Mouse (Mus musculus) c-Kit-negative CD71-positive TER-119-positive erythroid progenitor cells, embryonic 14.5 days (primary cell): ENCODE data around the gene Eif5a.
"Not testable (repeated sequence)": the region's sequence is repeated elsewhere in the genome, so short reads cannot be mapped to it uniquely, and the experiment has no call there.

Experiments used
- DNase-seq: peaks from one replicate; pipeline ENCODE4 v3.0.0-alpha.2; 2013; ENCODE audit warnings: low read depth, low spot score

Eif5a gene

GRCm38 (mm10) chr11:69945997-69946891 lies 24.5 kb upstream of the Eif5a start:
- DNase-seq: peak; percentile 79

DNA sequence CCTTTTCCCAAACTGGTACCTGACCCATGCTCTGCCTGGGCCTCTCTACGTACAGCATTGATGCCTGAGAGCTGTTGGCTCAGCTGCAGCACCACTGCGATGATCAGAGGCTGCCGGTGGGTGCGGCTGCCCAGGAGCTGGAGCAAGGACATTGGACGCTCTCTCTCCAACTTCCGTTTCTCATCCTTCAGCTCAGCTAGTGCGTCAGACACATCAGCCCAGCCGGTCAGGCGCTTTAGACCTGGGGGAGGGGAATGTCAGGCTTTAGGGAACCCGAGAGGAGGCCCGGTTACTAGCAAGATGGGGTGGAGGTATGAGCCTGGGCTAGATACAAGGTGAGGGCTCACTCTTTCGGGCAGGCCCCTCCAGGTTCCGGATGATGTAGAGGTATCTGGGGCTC lies 23.5 kb upstream of the Eif5a start:
- no peak for DNase-seq

DNA sequence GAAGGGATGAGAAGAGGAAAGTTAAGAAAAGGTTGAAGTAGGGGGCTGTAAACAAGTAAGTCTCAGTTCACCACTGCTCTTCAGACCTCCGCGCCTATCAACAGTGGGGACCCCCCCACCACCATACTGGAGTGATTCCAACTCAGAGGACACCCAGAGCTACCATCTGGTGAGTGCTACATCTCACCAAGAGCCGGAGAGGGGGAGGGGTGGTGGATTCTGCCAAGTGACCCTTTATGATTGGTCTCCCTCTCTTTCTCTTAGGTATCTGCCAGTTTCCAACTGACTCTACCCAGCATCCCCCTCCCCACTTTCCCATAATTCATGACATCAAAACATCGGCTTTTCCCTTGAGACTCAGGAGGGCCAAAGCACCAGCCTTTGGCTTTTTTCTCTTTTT lies 19.2 kb upstream of the Eif5a start:
- DNase-seq: no peak

DNA sequence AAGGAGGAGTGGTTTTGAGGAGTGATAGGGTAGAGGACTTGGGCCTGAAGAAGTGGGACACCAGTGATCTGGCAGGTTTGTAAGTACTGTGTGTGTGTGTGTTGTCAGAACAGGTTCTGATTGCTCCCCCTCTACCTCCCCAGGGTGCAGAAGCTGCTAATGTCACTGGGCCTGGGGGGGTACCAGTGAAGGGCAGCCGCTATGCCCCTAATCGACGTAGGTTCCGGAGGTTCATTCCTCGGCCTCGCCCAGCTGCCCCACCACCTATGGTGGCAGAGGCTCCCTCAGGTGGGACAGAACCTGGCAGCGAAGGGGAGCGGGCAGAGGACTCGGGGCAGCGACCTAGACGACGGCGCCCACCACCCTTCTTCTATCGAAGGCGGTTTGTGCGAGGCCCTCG lies 18.0 kb upstream of the Eif5a start:
- no peak for DNase-seq

GRCm38 (mm10) chr11:69939181-69939580 lies 17.4 kb upstream of the Eif5a start:
- no peak for DNase-seq

- no peak for DNase-seq
Measured at GRCm38 (mm10) chr11:69938401-69938979, 16.7 kb upstream of the Eif5a start.

DNA sequence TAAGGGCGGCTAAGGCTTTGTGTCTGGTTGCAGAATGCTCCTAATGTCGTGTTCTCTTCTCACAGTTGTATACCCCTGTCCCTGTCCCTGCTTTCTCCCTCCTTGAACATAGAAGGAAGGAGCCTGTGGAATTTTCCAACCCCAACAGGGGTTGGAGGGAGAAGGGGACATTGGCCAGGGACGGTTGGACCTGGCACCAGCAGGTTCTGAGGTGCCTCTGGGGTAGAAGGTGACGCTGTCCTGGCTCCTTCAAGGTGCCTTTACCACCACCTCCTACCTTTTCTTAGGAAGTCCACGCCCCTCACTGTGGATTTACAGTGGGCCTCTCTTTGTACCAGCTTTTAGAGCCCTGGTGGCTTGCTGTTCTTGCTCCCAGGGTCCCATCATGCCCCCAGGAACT lies 16.1 kb upstream of the Eif5a start:
- no peak for DNase-seq

GRCm38 (mm10) chr11:69937385-69937784 lies 15.6 kb upstream of the Eif5a start:
- DNase-seq: no peak

DNA sequence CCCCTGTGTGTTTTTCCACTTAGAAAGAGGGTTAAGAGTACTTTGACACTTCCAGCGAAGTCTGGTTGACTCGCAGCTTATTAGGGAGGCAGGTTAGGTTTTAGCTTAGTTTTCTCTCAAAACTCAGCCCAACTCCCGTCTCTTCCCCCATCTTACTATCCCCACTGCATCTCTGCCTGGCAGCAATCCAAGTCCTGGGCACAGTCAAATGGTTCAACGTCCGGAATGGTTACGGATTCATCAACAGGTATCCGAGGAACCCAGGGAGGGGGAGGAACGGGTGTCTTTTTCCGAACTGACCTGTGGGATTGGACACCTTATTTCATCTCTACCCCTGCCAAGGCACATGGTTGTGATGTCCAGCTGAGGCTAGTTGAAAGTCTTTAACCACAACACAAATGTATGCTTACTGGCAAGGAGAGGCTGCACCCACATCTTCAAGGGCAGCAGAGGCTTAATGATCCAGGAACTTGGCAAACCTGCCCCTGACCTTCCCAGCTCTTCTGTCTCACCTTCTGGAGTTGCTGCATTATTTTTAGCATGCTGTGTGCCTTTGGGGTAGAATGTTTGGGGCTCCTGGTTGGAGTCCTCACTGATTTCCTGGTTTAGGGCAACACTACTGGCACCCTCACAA lies 15.1 kb upstream of the Eif5a start:
- no peak for DNase-seq

GRCm38 (mm10) chr11:69936156-69936555 lies 14.4 kb upstream of the Eif5a start:
- no peak for DNase-seq

DNA sequence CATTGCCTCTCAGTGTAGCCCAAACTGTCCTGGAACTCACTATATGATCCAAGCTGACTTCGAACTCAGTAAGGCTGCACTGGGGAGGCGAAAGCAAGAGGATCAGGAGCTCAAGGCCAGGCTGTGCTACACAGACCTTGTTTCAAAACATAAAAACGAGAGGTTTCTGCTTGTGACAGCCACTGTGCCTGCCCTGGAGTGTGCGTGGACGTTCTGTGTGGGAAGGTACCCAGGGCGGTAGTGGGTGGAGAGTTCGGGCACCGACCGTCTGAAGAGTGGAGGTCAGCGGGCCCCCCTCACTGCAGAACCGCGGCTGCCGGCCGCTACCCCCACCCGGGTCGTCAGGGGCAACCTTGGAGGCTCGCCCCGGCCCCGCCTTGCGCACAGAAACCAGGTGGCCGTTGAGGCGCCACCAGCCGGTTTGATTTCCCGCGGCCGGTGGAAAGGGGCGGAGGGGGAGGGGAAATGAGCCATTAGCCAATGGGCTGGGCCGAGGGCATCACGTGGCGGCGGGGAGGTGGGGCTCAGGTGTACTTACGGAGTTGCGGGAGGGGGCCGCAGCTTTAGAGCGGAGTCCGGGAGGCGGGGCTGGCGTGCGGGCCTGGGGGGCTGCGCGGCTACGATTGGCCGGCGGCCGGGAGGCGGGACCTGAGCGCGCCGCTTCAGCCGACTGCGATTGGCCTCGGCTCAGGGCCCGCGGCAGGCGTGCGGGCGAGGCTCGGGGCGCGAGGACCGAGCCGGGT lies 13.6 kb upstream of the Eif5a start, which contains the start of gene Ybx2:
Gene Ybx2 (plus strand): TSS at position 660 of the 743 bp plus-strand sequence.
- peak; percentile 65 for DNase-seq

- no peak for DNase-seq
Measured at GRCm38 (mm10) chr11:69934681-69935080, 12.9 kb upstream of the Eif5a start.

DNA sequence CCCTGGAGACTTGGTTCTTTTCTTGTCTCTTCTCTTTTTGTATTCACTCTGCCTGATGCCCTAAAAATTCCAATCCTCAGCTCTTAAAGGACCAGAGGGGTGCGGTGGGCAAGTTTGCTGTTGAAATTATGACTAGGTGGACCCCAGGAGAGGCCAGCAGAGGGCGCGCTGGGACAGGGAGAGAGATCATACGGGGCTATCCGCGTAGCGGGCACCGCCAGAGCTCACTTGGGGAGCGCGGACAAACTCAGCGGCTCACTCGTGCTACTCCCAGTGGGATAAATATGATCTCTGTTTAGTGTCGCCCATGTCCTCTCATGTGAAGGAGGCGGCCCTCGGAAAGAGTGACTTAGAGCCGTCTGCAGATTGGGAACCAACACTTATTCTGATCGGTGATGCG lies 12.4 kb upstream of the Eif5a start:
- DNase-seq: peak; percentile 86

DNA sequence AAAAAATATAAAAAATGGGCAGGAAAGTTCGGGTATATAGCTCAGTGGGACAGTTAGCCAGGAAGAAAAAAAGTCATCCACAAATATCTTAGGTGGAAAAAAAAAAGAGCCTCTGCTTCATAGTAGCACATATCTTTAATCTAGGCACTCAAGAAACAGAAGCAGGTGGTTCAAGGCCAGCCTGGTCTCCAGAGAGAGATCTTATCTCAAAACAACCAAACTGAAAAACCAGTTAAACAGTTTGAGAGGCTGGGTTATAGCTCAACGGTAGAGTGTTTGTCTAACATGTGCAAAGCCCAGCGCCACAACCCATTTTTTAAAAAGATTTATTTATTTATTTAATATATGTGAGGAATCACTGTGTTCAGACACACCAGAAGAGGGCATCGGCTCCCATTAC lies 11.3 kb upstream of the Eif5a start:
- no peak for DNase-seq

GRCm38 (mm10) chr11:69932254-69932653 lies 10.5 kb upstream of the Eif5a start:
- DNase-seq: no peak

DNA sequence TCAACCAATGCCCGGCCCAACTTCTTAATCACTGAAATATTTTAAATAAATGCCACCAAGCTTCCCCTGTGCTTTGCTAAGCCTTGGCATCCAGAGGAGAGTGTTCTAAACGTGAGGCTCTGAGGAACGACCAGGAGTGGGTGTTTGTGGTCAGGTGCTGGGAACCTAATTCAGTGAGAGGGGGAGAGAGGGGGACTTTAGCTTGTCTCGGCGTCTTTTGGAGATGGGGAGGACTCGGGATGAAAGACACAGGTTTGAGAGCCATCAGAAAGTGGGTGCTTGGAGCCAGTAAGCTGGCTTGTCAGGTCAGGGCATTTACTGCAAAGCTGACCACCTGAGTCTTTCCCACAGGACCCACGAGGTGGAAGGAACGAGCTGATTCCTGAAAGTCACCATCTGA lies 10.0 kb upstream of the Eif5a start:
- no peak for DNase-seq

- DNase-seq: no peak
Measured at GRCm38 (mm10) chr11:69930967-69931537, 9.3 kb upstream of the Eif5a start.

DNA sequence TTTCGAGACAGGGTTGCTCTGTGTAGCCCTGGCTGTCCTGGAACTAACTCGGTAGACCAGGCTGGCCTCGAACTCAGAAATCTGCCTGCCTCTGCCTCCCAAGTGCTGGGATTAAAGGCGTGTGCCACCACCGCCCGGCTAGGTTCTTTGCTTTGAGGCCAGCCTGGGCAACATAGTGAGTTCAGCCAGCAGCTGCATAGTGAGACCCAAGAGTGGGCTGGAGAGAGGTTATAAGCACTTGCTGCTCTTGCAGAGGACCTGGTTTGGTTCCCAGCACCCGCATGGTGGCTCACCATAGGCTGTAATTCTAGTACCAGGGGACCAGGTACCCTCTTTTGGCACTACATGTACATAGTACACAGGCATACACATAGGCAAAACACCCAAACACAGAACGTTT lies 8.4 kb upstream of the Eif5a start:
- not testable (repeated sequence) for DNase-seq

DNA sequence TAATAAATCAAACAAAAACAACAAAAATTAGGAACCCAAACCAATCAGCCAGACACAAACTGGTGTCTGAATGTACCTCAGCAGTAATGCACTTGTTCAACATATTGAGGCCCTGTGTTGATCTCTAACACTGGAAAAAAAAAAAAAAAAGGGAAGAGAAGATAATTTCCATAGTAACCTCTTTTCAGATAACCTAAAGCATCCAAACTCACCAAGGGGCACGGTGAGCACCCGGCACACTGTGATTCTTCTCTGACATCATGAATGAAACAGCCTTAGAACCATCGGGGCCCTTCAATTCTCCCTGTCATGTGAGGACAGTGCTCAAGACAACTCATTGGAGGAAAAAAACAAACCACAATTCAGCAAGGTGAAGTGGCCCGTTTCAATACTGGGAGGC lies 8.0 kb upstream of the Eif5a start:
- no peak for DNase-seq

DNA sequence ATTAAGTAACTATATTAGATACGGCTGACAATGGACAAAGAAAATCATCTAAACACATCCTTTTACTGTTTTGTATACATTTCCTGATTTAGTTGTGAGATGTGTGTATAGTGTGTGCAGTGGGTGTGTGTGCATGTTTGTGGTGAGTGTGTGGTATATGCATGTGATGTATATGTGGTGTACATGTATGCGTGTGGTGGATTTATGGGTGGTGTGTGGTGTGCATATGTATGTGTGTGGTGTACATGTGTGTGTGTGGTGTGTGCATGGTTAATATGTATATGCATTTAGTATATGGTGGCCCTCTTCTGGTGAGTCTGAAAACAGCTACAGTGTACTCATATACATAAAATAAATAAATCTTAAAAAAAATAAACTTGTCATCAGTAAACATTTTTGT lies 5.7 kb upstream of the Eif5a start:
- DNase-seq: no peak

DNA sequence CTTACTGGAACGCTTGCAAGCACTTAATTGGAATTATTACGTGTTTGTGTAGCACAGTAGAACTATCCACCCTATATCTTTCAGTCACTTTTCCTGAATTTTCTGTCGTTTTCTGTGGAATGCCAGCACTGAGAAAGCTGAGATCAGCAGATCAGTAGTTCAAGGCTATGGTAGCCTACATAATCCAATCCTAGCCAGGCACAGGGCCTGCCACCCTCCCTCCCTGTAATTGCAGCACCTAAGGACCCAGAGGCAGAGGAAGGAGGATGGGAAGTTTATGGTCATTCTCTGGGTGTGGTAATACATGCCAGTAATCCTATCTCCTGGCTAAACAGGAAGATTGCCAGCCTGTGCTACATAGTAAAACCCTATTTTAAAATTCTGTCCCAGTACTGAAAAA lies 1.0 kb upstream of the Eif5a start:
- DNase-seq: no peak
